In the genomic region with DNA sequence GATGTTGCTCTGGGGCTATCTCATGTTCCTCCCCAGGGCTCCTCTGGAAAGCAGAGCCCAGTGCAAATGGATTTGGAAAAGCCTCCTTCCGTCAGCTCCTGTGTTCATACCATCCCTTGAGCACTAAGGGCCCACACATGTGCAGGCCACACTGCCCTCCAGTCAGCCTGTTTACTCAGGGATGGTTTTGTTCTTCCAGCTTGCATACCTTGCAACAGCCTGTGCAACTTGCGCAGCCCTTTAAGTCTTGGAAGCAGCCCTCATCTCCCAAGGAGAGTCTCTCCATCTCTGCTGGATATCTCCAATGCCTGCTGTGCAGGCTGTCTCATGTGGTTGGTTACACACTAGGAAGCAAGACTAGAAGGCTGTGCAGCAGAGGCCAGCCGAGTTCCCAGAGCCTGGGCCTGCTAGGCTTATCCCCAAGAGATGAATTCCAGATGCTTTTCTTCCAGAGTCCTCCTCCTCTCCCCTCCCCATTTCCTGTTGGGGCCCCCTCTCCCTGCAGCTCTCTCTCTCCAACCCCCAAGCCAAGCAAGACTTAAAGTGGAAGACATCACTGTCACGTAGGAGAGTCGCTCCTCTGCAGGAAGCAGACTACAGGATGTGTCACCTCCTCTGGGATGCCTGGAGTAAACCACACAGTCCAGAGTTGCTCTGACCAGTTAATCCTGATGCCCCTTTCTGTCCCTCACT, we compare ENCODE assay signal across 8 mouse cellular contexts. TPM values are rescaled to one million over a fixed set of nuclear protein-coding genes. Genes with fewer than 3 reads are reported as not detected.
DNase-seq lines count a peak whose midpoint lies in the region; ATAC-seq and TF ChIP-seq lines count a peak whose summit lies in the region.

No protein-coding gene starts in this region.

- TF ChIP-seq POLR2A in limb, embryonic 14.5 days (IDR thresholded peaks at IDR 0.05; ENCODE audit: borderline replicate concordance, extremely low read depth, insufficient read depth, insufficient read length): no peak

- H3K27me3 ChIP-seq in embryonic facial prominence, embryonic 10.5 days (replicated peaks; ENCODE audit: low read depth, poor library complexity, severe bottlenecking): no peaks in the 10 kb centered on the region
- H3K27me3 ChIP-seq in hindbrain, embryonic 10.5 days (ENCODE audit: insufficient read depth, poor library complexity, severe bottlenecking): no peaks in the 10 kb centered on the region
- no peaks in the 10 kb centered on the region for H3K27me3 ChIP-seq in limb, embryonic 14.5 days (ENCODE audit: control insufficient read depth, insufficient read depth, low read length)
- no peaks in the 10 kb centered on the region for H3K27me3 ChIP-seq in stomach, embryonic 14.5 days (ENCODE audit: control insufficient read depth, insufficient read depth, low read length)

- H3K4me1 ChIP-seq in embryonic facial prominence, embryonic 10.5 days: peaks cover 58% of the 10 kb centered on the region
- peaks cover 27% of the 10 kb centered on the region for H3K4me1 ChIP-seq in hindbrain, embryonic 10.5 days (replicated peaks)
- peaks cover 36% of the 10 kb centered on the region for H3K4me1 ChIP-seq in limb, embryonic 14.5 days (ENCODE audit: control insufficient read depth, insufficient read depth, low read length)
- H3K4me1 ChIP-seq in stomach, embryonic 14.5 days (ENCODE audit: control insufficient read depth, insufficient read depth, low read length): peaks cover 33% of the 10 kb centered on the region

- H3K36me3 ChIP-seq in embryonic facial prominence, embryonic 10.5 days (replicated peaks): no peaks in the 10 kb centered on the region
- no peaks in the 10 kb centered on the region for H3K36me3 ChIP-seq in hindbrain, embryonic 10.5 days
- H3K36me3 ChIP-seq in limb, embryonic 14.5 days (ENCODE audit: control insufficient read depth, insufficient read depth, low read length): no peaks in the 10 kb centered on the region
- no peaks in the 10 kb centered on the region for H3K36me3 ChIP-seq in stomach, embryonic 14.5 days (ENCODE audit: control insufficient read depth, insufficient read depth, low read length)

- H3K9ac ChIP-seq in limb, embryonic 14.5 days (ENCODE audit: low read depth, low read length, severe bottlenecking): 0 out of 2 replicates have a peak overlapping the region, but pooled peaks have one; percentile 16
- no peak overlapping the region for H3K9ac ChIP-seq in stomach, embryonic 14.5 days (replicated peaks; ENCODE audit: low read depth, low read length)

- 21% methylated on average over 5 of the region's 5 CpGs for WGBS in embryonic facial prominence, embryonic 10.5 days
- 40% methylated on average over 5 of the region's 5 CpGs for WGBS in hindbrain, embryonic 10.5 days
- WGBS in limb, embryonic 14.5 days: 9% methylated on average over 5 of the region's 5 CpGs
- WGBS in stomach, embryonic 14.5 days: 22% methylated on average over 5 of the region's 5 CpGs

- ATAC-seq in limb, embryonic 14.5 days (ENCODE audit: low FRiP score, low read depth): peak; percentile 86
- ATAC-seq in stomach, embryonic 14.5 days (ENCODE audit: insufficient number of reproducible peaks, insufficient read depth, low FRiP score, low read depth): peak; percentile 90
- ATAC-seq in CD4-positive, CD25-positive, alpha-beta regulatory T cell, adult 4 months: no peak

- peak overlapping the region; percentile 91 for H3K27ac ChIP-seq in embryonic facial prominence, embryonic 10.5 days (replicated peaks)
- peak overlapping the region; percentile 36 for H3K27ac ChIP-seq in hindbrain, embryonic 10.5 days
- H3K27ac ChIP-seq in limb, embryonic 14.5 days (replicated peaks; ENCODE audit: low read depth, low read length): peak overlapping the region; percentile 93
- peak overlapping the region; percentile 96 for H3K27ac ChIP-seq in stomach, embryonic 14.5 days (ENCODE audit: low read length)

- DNase-seq in MN1 (ENCODE audit: low spot score): peak; percentile 35
- DNase-seq in embryonic facial prominence, embryonic 10.5 days (ENCODE audit: low spot score): peak; percentile 86
- peak; percentile 64 for DNase-seq in hindbrain, embryonic 10.5 days (ENCODE audit: low spot score)
- DNase-seq in limb, embryonic 14.5 days (ENCODE audit: low spot score): peak; percentile 91
- DNase-seq in adrenal gland, postnatal 36 days: no peak
- no peak for DNase-seq in spleen, postnatal 36 days (ENCODE audit: low spot score in 2 of 2)

- peak overlapping the region; percentile 41 for H3K4me3 ChIP-seq in embryonic facial prominence, embryonic 10.5 days
- H3K4me3 ChIP-seq in hindbrain, embryonic 10.5 days: no peak overlapping the region
- no peak overlapping the region for H3K4me3 ChIP-seq in limb, embryonic 14.5 days (replicated peaks; ENCODE audit: low read length)
- H3K4me3 ChIP-seq in stomach, embryonic 14.5 days (ENCODE audit: low read depth, low read length): no peak overlapping the region

- peak overlapping the region; percentile 9; the same call in 1 of the 2 replicates for H3K4me2 ChIP-seq in limb, embryonic 14.5 days (replicated peaks; ENCODE audit: low read depth, low read length, severe bottlenecking)
- H3K4me2 ChIP-seq in stomach, embryonic 14.5 days (replicated peaks; ENCODE audit: low read depth, low read length): peak overlapping the region; percentile 8

- no peaks in the 10 kb centered on the region for H3K9me3 ChIP-seq in embryonic facial prominence, embryonic 10.5 days
- H3K9me3 ChIP-seq in hindbrain, embryonic 10.5 days: no peaks in the 10 kb centered on the region
- H3K9me3 ChIP-seq in limb, embryonic 14.5 days (ENCODE audit: control insufficient read depth, low read length): no peaks in the 10 kb centered on the region
- no peaks in the 10 kb centered on the region for H3K9me3 ChIP-seq in stomach, embryonic 14.5 days (ENCODE audit: control insufficient read depth, low read depth, low read length)

RNA-seq across cellular contexts. Expression of gene Sowahb, which starts 47.2 kb away (rescaled TPM):
- 0.78 and 0.85 TPM in 2 replicates for polyA plus RNA-seq in embryonic facial prominence, embryonic 10.5 days (2016; fragmentation: Nextera tagmentation; extraction: Ambion mirVana)
- 0.47 and 0.86 TPM in 2 replicates for polyA plus RNA-seq in hindbrain, embryonic 10.5 days (2016; fragmentation: Nextera tagmentation; extraction: Ambion mirVana)
- polyA plus RNA-seq in limb, embryonic 14.5 days (2012; rRNA removed): 0.24 and 0.34 TPM in 2 replicates
- polyA plus RNA-seq in limb, embryonic 14.5 days (2014; fragmentation: Nextera tagmentation; extraction: Ambion mirVana): 0.68 and 0.73 TPM in 2 replicates
- 1.4 and 1.5 TPM in 2 replicates for polyA plus RNA-seq in stomach, embryonic 14.5 days (2014; fragmentation: Nextera tagmentation; extraction: Ambion mirVana)
- polyA plus RNA-seq in CD4-positive, CD25-positive, alpha-beta regulatory T cell, adult 4 months (2017; shearing (Covaris generic)): not detected
- not detected for total RNA-seq in adrenal gland, postnatal 36 days (2021)

Comparison
In these comparisons a context has a peak if more than half of its experiments do, and no peak if none do; other contexts are left out.
1. DNase-seq: peak in MN1 (single experiment), embryonic facial prominence, embryonic 10.5 days (single experiment), hindbrain, embryonic 10.5 days (single experiment) and limb, embryonic 14.5 days (single experiment); none in adrenal gland, postnatal 36 days (0 of 2) and spleen, postnatal 36 days (0 of 2).
2. H3K27ac ChIP-seq: peak in every context shown above with its lines; median percentile 96 in stomach, embryonic 14.5 days; 93 in limb, embryonic 14.5 days; 91 in embryonic facial prominence, embryonic 10.5 days; 36 in hindbrain, embryonic 10.5 days.